Mouse (Mus musculus): ENCODE data around the gene Itch. TPM values are rescaled to one million over a fixed set of nuclear protein-coding genes. Genes with fewer than 3 reads are reported as not detected.

Itch gene
- polyA plus RNA-seq, 1 experiment from 2014 or later: 68.5 TPM

DNA sequence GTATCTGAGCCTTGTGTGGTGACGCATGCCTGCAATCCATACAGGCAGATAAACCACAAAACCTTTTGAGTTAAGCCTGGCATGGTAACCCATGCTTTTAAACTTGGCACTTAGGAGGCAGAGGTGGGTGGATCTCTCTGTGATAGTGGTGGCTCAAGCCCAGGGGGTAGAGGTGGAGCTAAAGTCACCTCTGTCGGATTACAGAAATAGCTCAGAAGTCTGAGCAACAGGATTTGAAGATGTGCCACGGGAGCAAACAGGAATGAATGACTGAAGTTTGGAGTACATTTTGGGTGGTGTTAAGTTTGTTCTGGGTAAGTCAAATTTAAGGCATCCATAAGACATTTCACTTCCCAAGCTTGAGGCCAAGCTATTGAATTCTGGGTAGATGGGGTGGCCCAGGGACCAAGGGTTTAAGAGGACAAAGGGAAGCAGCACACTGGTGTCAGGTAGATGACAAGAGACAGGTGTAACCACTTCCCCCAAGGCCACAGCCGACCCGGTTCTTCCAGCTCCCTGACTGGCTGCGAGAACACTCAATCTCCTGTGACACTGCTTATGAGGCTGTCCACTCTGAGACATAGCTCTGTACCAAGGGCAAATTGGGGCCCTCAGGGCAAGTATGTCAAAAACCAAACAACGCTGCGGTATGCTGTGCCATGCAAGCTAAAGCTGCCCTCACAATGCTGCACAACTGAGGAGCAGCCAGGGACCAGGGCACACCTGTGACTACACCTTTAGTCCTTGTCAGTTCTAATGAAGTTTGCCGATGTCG lies 139.3 kb downstream of the Itch start:
- ATAC-seq (ENCODE audit: low FRiP score): no peak
- H3K4me1 ChIP-seq: peaks cover 8% of the 10 kb centered on the region
- no peak overlapping the region for H3K4me2 ChIP-seq (replicated peaks)
- no peaks in the 10 kb centered on the region for H3K27me3 ChIP-seq
- no peak overlapping the region for H3K4me3 ChIP-seq
- H3K9ac ChIP-seq: no peak overlapping the region
- WGBS: 80% methylated on average over 10 of the region's 10 CpGs
- H3K9me3 ChIP-seq (replicated peaks): no peaks in the 10 kb centered on the region
- no peak overlapping the region for H3K27ac ChIP-seq
- no peaks in the 10 kb centered on the region for H3K36me3 ChIP-seq

DNA sequence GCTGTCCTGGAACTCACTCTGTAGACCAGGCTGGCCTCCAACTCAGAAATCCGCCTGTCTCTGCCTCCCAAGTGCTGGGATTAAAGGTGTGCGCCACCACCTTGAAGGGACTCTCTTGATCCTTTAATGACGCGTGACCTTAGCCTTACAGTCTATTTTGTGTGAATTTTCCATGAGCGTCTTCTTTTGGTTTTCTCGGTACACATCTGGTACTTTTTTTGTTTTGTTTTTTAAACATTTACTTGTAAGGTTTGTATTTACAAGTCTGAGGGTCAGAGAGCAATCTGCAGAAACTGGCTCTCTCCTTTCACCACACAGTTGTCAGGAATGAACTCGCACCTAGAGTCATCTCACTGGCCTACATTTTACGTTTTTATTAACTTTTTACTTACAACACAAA lies 140.3 kb downstream of the Itch start:
- peaks cover 11% of the 10 kb centered on the region for H3K4me1 ChIP-seq
- H3K36me3 ChIP-seq: peaks cover 8% of the 10 kb centered on the region
- no peak overlapping the region for H3K9ac ChIP-seq
- H3K4me2 ChIP-seq (replicated peaks): no peak overlapping the region
- H3K4me3 ChIP-seq: no peak overlapping the region
- 87% methylated on average over 8 of the region's 8 CpGs for WGBS
- ATAC-seq (ENCODE audit: low FRiP score): no peak
- H3K27ac ChIP-seq: no peak overlapping the region
- H3K27me3 ChIP-seq: no peaks in the 10 kb centered on the region
- no peaks in the 10 kb centered on the region for H3K9me3 ChIP-seq (replicated peaks)

DNA sequence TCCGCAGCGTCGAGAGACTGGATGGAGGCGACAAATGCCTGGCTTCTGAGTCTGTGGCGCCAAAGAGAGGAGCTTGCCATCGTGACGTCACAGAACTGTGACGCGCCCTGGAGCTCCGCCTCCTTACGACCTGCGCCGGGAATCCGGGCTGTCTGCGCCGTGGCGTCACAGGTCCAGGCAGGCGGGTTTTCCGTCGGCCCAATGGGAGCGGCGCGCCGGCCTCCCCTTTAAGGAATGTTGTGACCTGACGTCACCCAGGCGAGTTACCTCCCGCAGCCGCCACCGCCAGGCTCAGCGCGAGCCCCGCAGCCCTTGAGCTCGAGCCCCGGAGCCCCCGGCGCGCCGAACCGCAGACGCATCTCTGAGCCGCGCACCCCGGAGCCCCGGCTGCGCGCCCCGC lies 142.9 kb downstream of the Itch start, which contains the start of gene Map1lc3a:
TSS of gene Map1lc3a (plus strand) at position 103 of the 400 bp plus-strand sequence.
- H3K36me3 ChIP-seq: peaks cover 10% of the 10 kb centered on the region
- peak within 1 kb of the TSS; percentile 94 for H3K4me3 ChIP-seq
- H3K4me1 ChIP-seq: peaks cover 11% of the 10 kb centered on the region
- peak within 1 kb of the TSS; percentile 79 for H3K4me2 ChIP-seq (replicated peaks)
- H3K9me3 ChIP-seq (replicated peaks): no peaks in the 10 kb centered on the region
- WGBS: 1% methylated on average over 45 of the region's 47 CpGs
- H3K9ac ChIP-seq: peak within 1 kb of the TSS; percentile 93
- no peaks in the 10 kb centered on the region for H3K27me3 ChIP-seq
- ATAC-seq (ENCODE audit: low FRiP score): peak; percentile 92
- peak within 1 kb of the TSS; percentile 80 for H3K27ac ChIP-seq

Other genes with a start within 250 kb of the Itch start
- 93.1 and 98.1 TPM in 2 replicates for gene Eif2s2, start 240.6 kb upstream of the Itch start, polyA plus RNA-seq (2016; fragmentation: Nextera tagmentation; extraction: Ambion mirVana)
- gene Gm14226, start 115.2 kb upstream of the Itch start, polyA plus RNA-seq (2016; fragmentation: Nextera tagmentation; extraction: Ambion mirVana): 0.62 and 0.95 TPM in 2 replicates
- gene Ahcy, start 59.0 kb upstream of the Itch start, polyA plus RNA-seq (2016; fragmentation: Nextera tagmentation; extraction: Ambion mirVana): 48.8 and 49.7 TPM in 2 replicates
- 438 and 451 TPM in 2 replicates for gene Dynlrb1, start 103.0 kb downstream of the Itch start, polyA plus RNA-seq (2016; fragmentation: Nextera tagmentation; extraction: Ambion mirVana)
- gene Map1lc3a, start 142.8 kb downstream of the Itch start, polyA plus RNA-seq (2016; fragmentation: Nextera tagmentation; extraction: Ambion mirVana): 229 and 254 TPM in 2 replicates
- gene Pigu, start 223.9 kb downstream of the Itch start, polyA plus RNA-seq (2016; fragmentation: Nextera tagmentation; extraction: Ambion mirVana): 44.7 and 48.3 TPM in 2 replicates
- gene Trp53inp2, start 247.6 kb downstream of the Itch start, polyA plus RNA-seq (2016; fragmentation: Nextera tagmentation; extraction: Ambion mirVana): 120 and 139 TPM in 2 replicates